Mouse (Mus musculus) stomach, postnatal 0 days (tissue): ENCODE results near the gene Hnrnpu.

ENCODE experiments used
- CTCF ChIP-seq: IDR thresholded peaks from 2 replicates; pipeline ENCODE4 v1.5.1; 2016; ENCODE audit warnings: antibody characterized with exemption, low read depth, mild to moderate bottlenecking, moderate library complexity
- EP300 ChIP-seq: optimal IDR thresholded peaks from 2 replicates; pipeline ENCODE3; 2016; ENCODE audit warnings: antibody characterized with exemption

- no peak for TF ChIP-seq CTCF
- TF ChIP-seq EP300: no peak
Measured at GRCm38 (mm10) chr1:178368548-178369271, 31.1 kb upstream of the Hnrnpu start.
